8 mouse cellular contexts compared by ENCODE assay signal in the genomic region with DNA sequence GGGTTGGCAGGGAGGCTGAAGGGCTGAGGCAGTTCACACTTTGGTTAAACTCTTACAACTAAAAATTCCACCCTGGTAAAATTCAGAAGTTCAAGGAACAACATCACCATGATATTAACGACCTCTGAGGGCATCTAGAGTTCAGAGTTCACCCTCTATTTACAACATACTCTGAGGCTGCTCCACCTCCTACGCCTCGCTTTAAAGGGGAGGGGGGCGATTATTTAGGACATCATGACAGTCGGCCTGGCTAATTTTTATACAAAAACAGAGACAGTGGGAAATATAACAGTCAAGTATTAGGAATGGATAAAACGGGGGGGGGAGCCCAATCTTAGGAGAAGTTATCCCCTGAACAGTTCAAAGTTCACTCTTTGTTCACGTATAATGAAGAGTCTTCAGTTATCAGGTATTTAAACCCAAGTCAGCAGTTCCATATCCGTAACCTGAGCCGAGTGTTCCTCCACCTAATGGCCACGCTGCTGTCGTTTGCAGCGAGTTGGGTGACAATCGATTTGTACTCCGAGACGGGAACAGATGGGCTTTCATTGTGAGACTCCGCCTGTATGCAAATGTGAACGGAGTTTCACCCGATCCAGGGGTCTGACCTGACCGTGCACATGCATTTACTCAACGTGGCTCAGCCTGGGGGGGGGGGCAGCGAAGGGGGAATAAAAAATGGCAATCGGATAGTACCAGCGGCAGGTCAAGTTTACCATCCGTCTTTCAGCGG.
A peak's percentile ranks its signal among the peaks of the same experiment; 100 is the strongest.
DNase-seq lines count a peak whose midpoint lies in the region; ATAC-seq and TF ChIP-seq lines count a peak whose summit lies in the region.

No protein-coding gene starts in this region.

- no peak for ATAC-seq in hindbrain, embryonic 16.5 days
- no peak for ATAC-seq in megakaryocyte, adult 5-6 weeks (ENCODE audit: poor library complexity, severe bottlenecking)

- peak overlapping the region; percentile 59 for H3K4me2 ChIP-seq in hindbrain, embryonic 16.5 days (ENCODE audit: low read length)

- no peaks in the 10 kb centered on the region for H3K36me3 ChIP-seq in ES-Bruce4 (ENCODE audit: control insufficient read depth, insufficient read depth, low read length, poor library complexity, severe bottlenecking)
- no peaks in the 10 kb centered on the region for H3K36me3 ChIP-seq in hindbrain, embryonic 16.5 days (ENCODE audit: control insufficient read depth, insufficient read depth, low read length)

- no peaks in the 10 kb centered on the region for H3K27me3 ChIP-seq in ES-Bruce4 (ENCODE audit: control insufficient read depth, insufficient read depth, low read length, poor library complexity, severe bottlenecking)
- H3K27me3 ChIP-seq in hindbrain, embryonic 16.5 days (replicated peaks; ENCODE audit: control insufficient read depth, insufficient read depth, low read length) = no peaks in the 10 kb centered on the region

- H3K27ac ChIP-seq in ES-Bruce4 (ENCODE audit: insufficient read depth, low read length) = no peak overlapping the region
- no peak overlapping the region for H3K27ac ChIP-seq in hindbrain, embryonic 16.5 days (ENCODE audit: low read depth, low read length)

- no peak overlapping the region for H3K4me3 ChIP-seq in ES-Bruce4 (ENCODE audit: low read depth, low read length)
- H3K4me3 ChIP-seq in hindbrain, embryonic 16.5 days (ENCODE audit: low read length) = peak overlapping the region; percentile 28

- no peak for TF ChIP-seq CTCF in ES-Bruce4 (IDR thresholded peaks at IDR 0.05; ENCODE audit: low read depth, low read length)

- H3K9ac ChIP-seq in ES-Bruce4 (ENCODE audit: low read depth, poor library complexity, severe bottlenecking) = no peak overlapping the region
- H3K9ac ChIP-seq in hindbrain, embryonic 16.5 days (ENCODE audit: low read depth, low read length) = 0 out of 2 replicates have a peak overlapping the region, but pooled peaks have one; percentile 44

- TF ChIP-seq EP300 in ES-Bruce4 (IDR thresholded peaks at IDR 0.05; ENCODE audit: insufficient read depth, low read depth, low read length) = peak; percentile 87

- no peak for TF ChIP-seq POLR2A in ES-Bruce4 (IDR thresholded peaks at IDR 0.05; ENCODE audit: insufficient read depth, low read length)

- WGBS in hindbrain, embryonic 16.5 days = 10% methylated on average over 25 of the region's 25 CpGs

- no peaks in the 10 kb centered on the region for H3K4me1 ChIP-seq in ES-Bruce4 (ENCODE audit: control insufficient read depth, insufficient read depth, low read length)
- H3K4me1 ChIP-seq in hindbrain, embryonic 16.5 days (ENCODE audit: control insufficient read depth, insufficient read depth, low read depth, low read length) = peaks cover 5% of the 10 kb centered on the region

- no peaks in the 10 kb centered on the region for H3K9me3 ChIP-seq in ES-Bruce4 (replicated peaks; ENCODE audit: control insufficient read depth, insufficient read depth, low read length, poor library complexity, severe bottlenecking)
- H3K9me3 ChIP-seq in hindbrain, embryonic 16.5 days (ENCODE audit: control insufficient read depth, low read length) = no peaks in the 10 kb centered on the region

- DNase-seq in embryo, embryonic 10.5 days (ENCODE audit: low spot score) = peak; percentile 90
- peak; percentile 92 for DNase-seq in mesoderm, embryonic 11.5 days (ENCODE audit: low read depth, low spot score)
- DNase-seq in layer of hippocampus, adult 8-10 months (ENCODE audit: low spot score in 2 of 2) = no peak
- DNase-seq in right cerebral cortex, adult 2 months (ENCODE audit: low spot score in 2 of 2) = no peak
- no peak for DNase-seq in right cerebral cortex, postnatal 10 days (ENCODE audit: low spot score in 2 of 2)

Comparison
In these comparisons a context has a peak if more than half of its experiments do, and no peak if none do; other contexts are left out.
1. DNase-seq: peak in embryo, embryonic 10.5 days (single experiment) and mesoderm, embryonic 11.5 days (single experiment); none in layer of hippocampus, adult 8-10 months (0 of 2), right cerebral cortex, adult 2 months (0 of 2) and right cerebral cortex, postnatal 10 days (0 of 2).